Mouse (Mus musculus) cerebellum, adult 2 months (tissue): Measurements from ENCODE around the gene Pank1. TPM values are rescaled to one million over a fixed set of nuclear protein-coding genes. Genes with fewer than 3 reads are reported as not detected.

Experiments
- DNase-seq, 2 experiments: peaks; one replicate each; pipeline ENCODE4 v3.0.0; 2021
- H3K27ac ChIP-seq: fragments of 200-500 bp; 2 replicates; pipeline ENCODE4 v1.5.1; 2012; ENCODE audit warnings: low read length, control low read depth, inconsistent platforms; ENCODE audit not compliant: insufficient read depth
- H3K27me3 ChIP-seq: fragments of 200-500 bp; 2 replicates; pipeline ENCODE4 v1.6.1; 2012; ENCODE audit warnings: inconsistent platforms, mild to moderate bottlenecking, low read length, moderate library complexity; ENCODE audit not compliant: control insufficient read depth, insufficient read depth
- H3K4me1 ChIP-seq: fragments of 200-500 bp; 2 replicates; pipeline ENCODE4 v1.6.1; 2011; ENCODE audit warnings: low read length; ENCODE audit not compliant: control insufficient read depth, insufficient read depth
- H3K4me3 ChIP-seq: fragments of 200-500 bp; replicated peaks from 2 replicates; pipeline ENCODE3; 2011; ENCODE audit warnings: mild to moderate bottlenecking, low read depth, low read length, control low read depth; ENCODE audit not compliant: insufficient read depth
- CTCF ChIP-seq: fragments of 200-500 bp; IDR thresholded peaks from 2 replicates; pipeline ENCODE4 v1.5.1; 2011; ENCODE audit warnings: low read depth, mild to moderate bottlenecking, control low read depth, low read length, moderate library complexity, borderline replicate concordance; ENCODE audit not compliant: insufficient read depth
- POLR2A ChIP-seq: fragments of 200-500 bp; IDR thresholded peaks from 2 replicates; pipeline ENCODE4 v1.6.1; 2011; ENCODE audit warnings: low read length, control low read depth, borderline replicate concordance; ENCODE audit not compliant: insufficient read depth
- WGBS: fragments of 180-500 bp; shearing (Covaris S2); methylation state at CpG from one replicate; pipeline ENCODE4 v1.1.7; 2018; 5-methylcytosine and 5-hydroxymethylcytosine counted together
- polyA plus RNA-seq: library from polyadenylated mRNA; depleted of rRNA; stranded (reverse); fragments of >200 nt; gene quantifications from 2 replicates; pipeline ENCODE4 v1.2.3, GENCODE M21; 2012; rRNA removed

The Pank1 gene
- 6.3 and 6.9 TPM in 2 replicates for polyA plus RNA-seq

DNA sequence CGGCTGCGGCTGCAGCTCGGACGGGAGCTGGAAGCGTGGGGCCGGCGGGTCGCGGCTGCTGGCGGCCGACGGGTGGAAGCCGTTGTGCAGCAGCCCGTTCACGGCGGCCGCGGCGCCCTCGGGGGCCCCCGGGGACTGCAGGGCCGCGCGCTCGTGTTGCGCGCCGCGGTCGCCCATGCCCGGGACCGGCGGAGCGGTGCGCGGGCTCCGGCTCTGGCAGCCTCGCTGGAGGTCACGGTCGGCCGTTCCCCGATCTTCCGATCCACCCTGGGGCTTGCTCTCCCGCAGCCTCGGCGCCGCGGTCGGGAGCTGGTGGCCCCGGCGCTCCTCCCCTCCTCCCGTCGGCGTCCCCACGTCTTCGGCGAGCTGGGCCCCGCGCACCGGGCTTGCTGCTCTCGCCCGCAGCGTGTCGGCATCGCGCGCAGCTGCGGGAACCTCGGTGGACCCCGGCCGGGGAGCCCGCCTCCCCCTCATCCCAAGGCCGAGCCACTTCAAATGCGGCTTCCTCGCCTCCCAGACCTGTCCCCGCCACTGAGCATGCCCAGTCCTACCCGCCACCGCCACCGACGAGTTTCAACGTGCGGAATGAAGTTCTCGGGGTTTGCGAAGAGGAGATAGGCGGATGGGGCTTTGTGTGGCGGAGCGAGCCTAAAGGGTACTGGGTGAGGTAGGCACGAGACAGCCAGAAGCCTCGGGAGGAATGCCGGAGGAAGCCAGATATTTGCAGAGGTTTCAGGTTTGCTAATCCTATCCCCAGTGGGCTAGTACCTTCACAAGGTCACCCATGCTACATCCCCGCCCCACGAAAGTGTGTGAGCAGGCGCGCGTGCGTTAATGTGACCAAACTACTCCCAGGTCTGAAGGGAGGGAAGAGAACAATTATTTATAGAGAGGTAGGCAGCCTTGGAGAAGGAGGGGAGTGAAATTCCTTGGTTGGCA is at the start of gene Pank1:
Gene Pank1 (minus strand): TSS at position 853 of the 939 bp plus-strand sequence.
- no peaks in the 10 kb centered on the region for H3K4me1 ChIP-seq
- WGBS: under 1% methylated on average over 96 of the region's 96 CpGs
- H3K4me3 ChIP-seq: peak within 1 kb of the TSS; percentile 55
- H3K27me3 ChIP-seq: no peaks in the 10 kb centered on the region
- peak; percentile 76 to 83 for DNase-seq
- peak within 1 kb of the TSS; percentile 81 for H3K27ac ChIP-seq
- TF ChIP-seq CTCF (no peak), POLR2A (no peak)

GRCm38 (mm10) chr19:34922603-34922963 is 43.3 kb upstream of the Pank1 start:
- under 1% methylated on average over 9 of the region's 9 CpGs for WGBS
- Histone ChIP-seq H3K27me3 (no peaks in the 10 kb centered on the region), H3K27ac (no peak overlapping the region), H3K4me1 (no peaks in the 10 kb centered on the region), H3K4me3 (peak overlapping the region; percentile 97)
- TF ChIP-seq POLR2A (no peak), CTCF (no peak)
- DNase-seq: no peak

DNA sequence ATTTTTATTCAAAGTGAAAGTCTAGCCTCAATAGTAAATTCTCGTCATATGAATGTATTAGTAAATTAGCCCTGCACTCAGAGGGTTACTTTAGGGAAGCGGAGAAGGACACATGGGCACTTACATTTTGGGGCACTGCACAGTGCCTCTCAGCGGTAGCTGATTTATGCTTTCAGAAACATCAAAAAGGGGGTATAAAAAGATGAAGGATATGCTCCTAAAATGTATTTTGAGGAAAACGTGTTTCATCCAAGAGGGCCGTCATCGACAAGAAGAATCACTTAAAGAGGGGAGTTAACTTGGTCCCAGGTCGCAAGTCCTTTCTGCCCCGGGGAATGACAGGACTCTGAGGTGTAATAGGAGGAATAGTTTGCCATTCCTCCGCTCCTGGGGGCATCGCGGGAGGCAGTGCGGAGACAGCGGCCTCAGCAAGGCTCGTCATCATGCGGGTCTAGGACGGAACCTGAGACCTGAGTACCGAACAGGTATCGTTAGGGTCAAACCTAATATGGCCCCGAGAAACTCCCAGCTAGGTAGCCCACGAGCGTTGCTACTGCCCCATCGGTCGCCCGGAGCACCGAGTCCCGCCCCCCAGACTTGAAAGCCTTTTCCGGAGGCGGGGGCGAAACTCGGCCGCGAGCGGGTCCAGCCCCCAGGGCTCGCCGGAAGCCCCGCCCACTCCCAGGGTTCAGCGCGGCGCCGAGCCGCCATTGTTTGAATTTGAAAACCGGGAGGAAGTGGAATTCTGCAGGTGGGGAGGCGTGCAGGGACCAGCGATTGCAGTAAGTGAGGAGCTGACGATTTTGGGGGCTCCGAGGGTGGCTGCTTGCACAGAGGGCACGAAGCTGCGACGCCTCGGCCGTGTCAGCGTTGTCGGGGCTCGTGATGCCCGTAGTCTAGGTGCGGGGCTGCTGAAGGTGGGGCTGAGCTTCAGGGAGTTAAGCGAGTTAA is 42.7 kb upstream of the Pank1 start, which contains the start of gene Kif20b:
Gene Kif20b (plus strand): TSS at position 710 of the 951 bp plus-strand sequence.
- Histone ChIP-seq H3K4me3 (peak within 1 kb of the TSS; percentile 97), H3K4me1 (no peaks in the 10 kb centered on the region), H3K27ac (peak within 1 kb of the TSS; percentile 48; the same call in 1 of the 2 replicates), H3K27me3 (no peaks in the 10 kb centered on the region)
- peak; percentile 43; the same call in 1 of the 2 replicates for TF ChIP-seq POLR2A
- no peak for TF ChIP-seq CTCF
- peak; percentile 84 to 85 for DNase-seq
- WGBS: under 1% methylated on average over 57 of the region's 57 CpGs

DNA sequence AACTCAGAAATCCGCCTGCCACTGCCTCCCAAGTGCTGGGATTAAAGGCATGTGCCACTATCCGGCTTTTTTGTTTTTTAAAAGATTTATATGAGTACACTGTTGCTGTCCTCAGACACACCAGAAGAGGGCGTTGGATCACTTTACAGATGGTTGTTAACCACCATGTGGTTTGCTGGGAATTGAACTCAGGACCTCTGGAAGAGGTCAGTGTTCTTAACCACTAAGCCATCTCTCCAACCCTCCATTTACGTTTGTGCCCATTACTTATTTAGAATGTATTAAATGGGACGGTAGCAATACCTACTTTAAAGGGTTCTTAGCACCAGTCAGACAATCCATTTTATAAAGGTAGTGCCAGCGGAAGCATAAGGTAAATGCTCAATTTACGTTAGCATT is 42.0 kb upstream of the Pank1 start:
- 17% methylated on average over 7 of the region's 7 CpGs for WGBS
- peak in 1 of 2 experiments; percentile 4 for DNase-seq
- peak overlapping the region; percentile 97 for H3K4me3 ChIP-seq
- no peaks in the 10 kb centered on the region for H3K4me1 ChIP-seq
- no peak overlapping the region for H3K27ac ChIP-seq
- TF ChIP-seq CTCF (no peak), POLR2A (no peak)
- H3K27me3 ChIP-seq: no peaks in the 10 kb centered on the region

GRCm38 (mm10) chr19:34920531-34920930 is 41.3 kb upstream of the Pank1 start:
- H3K4me3 ChIP-seq: no peak overlapping the region
- no peaks in the 10 kb centered on the region for H3K4me1 ChIP-seq
- DNase-seq: no peak
- TF ChIP-seq CTCF (no peak), POLR2A (no peak)
- H3K27me3 ChIP-seq: no peaks in the 10 kb centered on the region
- WGBS: 77% methylated on average over 3 of the region's 3 CpGs
- H3K27ac ChIP-seq: no peak overlapping the region

DNA sequence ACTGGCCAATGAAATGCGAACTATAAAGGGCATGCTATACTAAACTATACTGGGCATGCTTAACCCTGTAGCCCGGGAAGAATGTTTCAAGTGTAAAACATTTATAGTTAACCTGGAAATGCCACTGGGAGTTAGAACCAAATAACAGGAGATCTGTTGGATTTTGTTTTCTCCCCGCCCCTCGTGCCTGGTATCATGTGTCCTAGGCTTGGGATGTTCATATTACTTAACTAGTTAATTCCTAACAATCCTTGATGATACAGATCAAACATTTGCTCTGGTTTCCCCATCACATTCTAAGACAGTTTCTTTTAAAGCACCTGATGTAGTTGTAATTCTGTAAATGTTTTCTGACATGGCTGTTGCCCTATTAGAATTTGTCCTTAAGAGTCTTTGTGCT is 40.8 kb upstream of the Pank1 start:
- no peak overlapping the region for H3K27ac ChIP-seq
- WGBS: 92% methylated on average over 4 of the region's 4 CpGs
- no peak for DNase-seq
- H3K4me1 ChIP-seq: no peaks in the 10 kb centered on the region
- H3K4me3 ChIP-seq: no peak overlapping the region
- no peaks in the 10 kb centered on the region for H3K27me3 ChIP-seq
- no peak for TF ChIP-seq POLR2A
- TF ChIP-seq CTCF: no peak

GRCm38 (mm10) chr19:34912366-34912765 is 33.1 kb upstream of the Pank1 start:
- DNase-seq: no peak
- Histone ChIP-seq H3K27ac (no peak overlapping the region), H3K27me3 (no peaks in the 10 kb centered on the region), H3K4me3 (no peak overlapping the region), H3K4me1 (no peaks in the 10 kb centered on the region)
- no peak for TF ChIP-seq POLR2A
- no peak for TF ChIP-seq CTCF
